Mouse (Mus musculus): Measurements from ENCODE around the gene Hpse.
A peak's percentile ranks its signal among the peaks of the same experiment; 100 is the strongest.

Gene Hpse

DNA sequence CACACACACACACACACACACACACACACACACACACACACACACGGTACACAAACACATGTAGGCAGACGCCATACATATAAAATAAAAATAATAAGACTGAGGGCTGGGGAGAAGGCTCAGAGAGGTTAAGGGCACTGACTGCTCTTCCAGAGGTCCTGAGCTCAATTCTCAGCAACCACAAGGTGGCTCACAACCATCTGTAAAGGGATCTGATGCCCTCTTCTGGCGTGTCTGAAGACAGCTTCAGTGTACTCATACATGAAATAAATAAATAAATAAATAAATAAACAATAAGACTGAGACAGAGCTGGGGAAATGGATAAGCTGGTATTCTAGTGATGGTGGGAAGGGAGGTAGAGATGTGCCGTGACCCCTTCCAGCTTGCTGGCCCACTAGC lies 33.9 kb downstream of the Hpse start:
- no peak for DNase-seq

DNA sequence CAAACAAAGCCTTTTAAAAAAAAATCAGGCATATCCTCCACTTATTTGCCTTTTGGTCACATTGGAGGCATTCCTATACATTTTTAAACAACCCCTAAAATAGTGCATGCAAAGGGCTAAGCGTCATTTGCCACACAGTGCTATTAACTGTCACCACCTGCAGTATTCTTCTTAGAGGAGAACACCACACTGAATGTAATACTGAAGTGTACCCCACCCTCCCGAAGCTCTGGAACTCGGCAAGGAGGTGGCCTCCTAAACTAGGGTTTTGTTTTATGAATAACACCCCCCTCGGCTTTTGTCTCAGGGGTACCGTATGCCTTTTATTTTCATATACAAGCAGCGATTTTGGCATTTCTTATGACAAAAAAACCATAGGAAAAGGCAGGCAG lies 39.0 kb downstream of the Hpse start:
- no peak for DNase-seq

DNA sequence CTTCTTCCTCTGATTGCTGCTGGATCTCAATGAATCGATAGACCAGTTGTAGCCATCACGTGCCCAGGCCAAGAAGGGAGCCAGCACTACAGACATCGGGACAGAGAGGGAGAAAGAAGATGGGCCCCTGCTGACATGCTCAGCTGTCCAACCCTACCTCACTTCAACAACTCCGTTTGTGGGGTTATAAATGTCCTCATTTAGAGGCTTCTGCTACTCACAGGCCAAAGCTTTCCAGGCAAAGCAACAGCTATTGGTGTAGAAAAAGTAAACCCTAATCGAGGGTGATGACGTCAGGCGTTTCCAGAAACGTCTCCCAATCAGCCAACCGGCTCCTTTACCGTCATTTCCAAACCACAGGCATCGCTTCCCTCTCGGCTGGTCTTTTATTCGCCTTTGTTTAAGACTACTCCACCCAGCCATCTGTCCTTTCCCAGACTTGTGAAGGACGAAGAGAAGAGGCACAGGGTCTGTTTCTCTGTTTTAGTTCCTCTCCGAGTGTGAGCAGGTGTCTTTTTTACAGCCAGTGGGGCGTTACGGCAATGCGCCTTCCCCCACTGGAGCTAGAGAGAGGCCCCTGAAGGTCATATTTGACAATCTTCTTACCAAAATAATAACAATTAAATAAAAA lies 39.5 kb downstream of the Hpse start:
- no peak for DNase-seq

DNA sequence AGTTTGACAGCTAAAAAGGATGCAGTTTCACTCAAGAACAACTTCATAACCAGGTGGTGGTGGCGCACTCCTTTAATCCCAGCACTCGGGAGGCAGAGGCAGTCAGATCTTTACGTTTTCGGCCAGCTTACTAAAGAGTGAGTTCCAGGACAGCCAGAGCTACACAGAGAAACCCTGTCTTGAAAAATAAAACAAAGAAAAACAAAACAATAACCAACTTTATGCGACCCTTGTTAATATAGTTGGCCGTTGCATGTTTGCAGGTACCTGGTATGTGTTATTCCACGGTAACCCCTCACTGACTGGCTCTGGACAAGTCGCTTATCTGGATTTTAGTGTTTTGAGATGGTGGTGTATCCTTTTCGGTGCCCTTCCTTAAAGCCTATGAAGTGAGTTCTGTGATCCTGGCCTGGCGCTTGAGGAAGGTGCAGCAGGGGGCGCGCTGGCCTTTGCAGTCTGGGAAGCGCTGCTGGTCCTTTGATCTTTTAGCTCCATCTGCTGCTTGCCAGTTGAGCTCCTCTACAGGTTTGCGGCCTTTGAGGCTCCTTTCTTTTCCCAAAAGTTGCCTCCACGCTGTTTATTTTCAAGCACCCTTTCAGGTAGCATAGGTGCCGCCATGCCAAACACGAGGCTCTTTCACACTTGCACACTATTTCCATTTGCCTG lies 44.7 kb downstream of the Hpse start, which contains the start of gene Coq2:
Coq2 (minus strand) TSS at position 430 of the 666 bp plus-strand sequence.
- peak; percentile 73 for DNase-seq

DNA sequence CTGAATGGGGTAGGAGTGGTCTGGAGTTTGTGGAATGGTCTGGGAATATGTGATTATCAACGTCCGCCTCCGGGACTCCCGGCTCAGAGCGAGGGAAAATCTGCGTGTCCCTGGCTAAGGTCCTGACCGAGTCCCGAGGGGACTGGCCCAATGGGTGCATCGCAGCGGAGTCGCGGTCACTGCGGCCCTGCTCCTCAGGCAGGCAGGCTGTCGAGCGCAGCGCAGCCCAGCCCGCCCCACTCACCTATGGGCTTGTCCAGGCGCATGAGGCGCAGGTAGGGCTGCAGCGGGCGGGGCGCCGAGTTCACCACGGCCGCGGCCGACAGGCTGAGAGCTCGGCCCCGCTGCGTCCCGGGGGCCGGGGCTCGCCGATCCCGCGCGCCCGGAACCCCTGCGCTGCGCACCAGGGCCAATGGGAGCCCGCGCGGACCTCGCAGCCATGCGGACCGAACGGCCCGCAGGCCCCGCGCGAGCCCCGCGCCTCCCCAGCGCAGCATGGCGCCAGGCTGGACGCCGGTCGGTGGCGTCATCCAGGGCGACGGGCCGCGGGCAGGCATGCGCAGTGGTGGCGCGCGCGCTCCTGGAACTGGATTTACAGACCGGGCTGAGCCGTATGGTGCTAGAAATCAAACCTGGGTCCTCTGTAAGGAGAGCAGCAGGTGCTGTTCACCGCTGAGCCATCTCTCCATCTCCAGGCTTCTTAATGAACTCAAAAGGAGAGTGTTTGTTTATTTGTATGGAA lies 45.6 kb downstream of the Hpse start:
- peak; percentile 87 for DNase-seq

DNA sequence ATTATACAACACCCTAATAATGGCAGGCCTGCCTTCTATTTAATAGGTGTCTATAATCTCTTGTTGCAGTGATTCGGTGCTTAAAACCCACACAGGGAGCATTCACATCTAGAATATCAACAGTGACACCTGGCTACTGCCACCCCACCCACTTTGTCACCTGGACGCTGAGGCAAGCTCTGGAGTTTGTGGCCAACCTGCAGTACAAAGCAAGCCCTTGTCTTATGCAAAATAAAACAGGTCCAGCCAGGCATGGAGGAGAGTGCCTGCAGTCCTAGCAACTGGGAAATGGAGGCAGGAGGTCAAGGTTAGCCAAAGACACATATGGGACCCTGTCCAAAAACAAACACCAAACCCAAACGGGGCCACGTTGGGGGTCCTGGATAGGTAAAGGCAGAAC lies 47.1 kb downstream of the Hpse start:
- DNase-seq, result no peak

DNA sequence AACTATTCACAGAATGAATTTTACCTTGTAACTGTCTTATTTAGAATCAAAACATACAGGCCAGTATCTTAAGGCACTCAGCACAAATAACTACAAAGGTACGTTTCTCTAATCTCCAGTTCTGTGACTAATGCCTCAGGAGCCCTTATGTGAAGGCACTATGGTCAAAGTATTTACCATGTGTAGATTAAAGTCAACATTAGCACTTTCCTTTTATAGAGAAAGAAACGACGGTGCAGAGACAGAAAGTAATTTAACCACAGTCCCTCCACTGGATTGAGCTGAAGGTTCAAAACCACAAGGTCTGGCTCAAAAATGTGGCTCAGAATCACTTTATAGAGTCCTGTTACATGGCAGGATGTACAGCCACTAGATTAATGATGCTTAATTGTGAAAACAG lies 47.6 kb downstream of the Hpse start:
- DNase-seq, result no peak

DNA sequence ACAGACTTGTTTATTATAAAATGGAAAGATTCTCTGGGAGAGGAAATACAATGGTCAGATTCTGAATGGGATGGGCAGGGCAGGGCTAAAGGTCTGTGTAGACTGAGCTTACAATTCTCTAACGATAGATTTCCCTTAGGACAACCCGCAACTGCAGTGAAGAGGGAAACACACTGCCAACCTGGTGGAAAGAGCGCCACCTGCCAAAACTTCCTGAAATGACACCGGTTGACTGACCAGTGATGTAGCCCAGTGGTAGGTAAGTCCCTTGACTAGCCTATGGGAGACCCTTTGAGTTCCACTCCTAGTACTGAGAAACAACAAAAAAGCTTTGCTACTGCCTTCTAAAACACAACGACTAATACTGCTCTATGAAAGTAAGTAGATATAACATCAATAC lies 48.1 kb downstream of the Hpse start:
- DNase-seq, result peak; percentile 31

DNA sequence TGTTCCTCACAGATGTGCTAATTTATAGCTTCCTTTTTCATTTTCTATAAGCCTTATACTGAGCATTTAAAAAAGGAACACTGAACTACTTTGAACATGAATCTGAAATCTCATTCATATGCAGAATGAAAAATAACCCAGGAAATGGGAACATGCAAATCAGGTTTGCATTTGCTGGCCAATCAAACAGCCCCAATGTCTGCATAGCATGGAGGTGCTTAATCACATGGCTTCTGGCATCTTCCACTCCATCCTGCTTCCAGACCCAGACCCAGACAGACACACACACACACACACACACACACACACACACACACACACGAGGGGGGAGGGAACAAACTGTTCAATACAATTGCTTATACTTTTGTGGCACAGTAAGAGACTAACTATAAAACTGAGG lies 52.6 kb downstream of the Hpse start:
- no peak for DNase-seq

DNA sequence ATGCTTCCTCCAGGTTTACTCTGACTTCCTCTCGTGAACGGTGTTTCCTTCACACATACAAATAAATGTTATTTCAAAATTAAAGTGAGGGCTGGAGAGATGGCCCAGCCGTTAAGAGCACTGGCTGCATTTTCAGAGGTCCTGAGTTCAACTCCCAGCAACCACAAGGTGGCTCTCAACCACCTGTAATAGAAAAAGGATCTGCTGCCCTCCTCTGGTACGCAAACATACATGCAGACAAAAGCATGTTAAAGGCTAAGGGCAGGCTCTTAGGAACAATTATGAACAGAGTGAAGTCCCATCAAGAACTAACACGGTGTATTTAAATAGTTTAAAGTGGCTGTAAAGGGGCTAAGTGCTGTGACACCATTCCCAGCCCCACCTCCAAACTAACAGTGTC lies 55.7 kb downstream of the Hpse start:
- DNase-seq, result no peak

DNA sequence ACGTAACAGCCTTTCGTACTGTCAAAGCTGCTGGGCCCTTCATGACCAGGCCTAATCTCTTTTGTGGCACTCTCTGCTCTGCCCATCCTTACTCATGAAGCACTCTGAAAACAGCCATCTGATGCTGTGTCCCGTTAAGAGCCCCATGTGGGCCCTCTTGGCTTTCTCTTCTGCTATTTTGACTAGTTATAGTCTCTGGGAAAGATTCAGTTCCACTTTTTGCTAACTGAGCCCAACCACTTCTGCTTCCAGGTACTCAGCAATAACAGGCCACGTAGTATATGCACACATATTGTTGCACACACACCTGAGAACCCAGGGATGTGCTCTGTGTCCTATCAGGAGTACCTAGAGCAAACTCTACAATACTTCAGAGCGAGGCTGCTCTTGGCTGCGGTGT lies 56.5 kb downstream of the Hpse start:
- no peak for DNase-seq

DNA sequence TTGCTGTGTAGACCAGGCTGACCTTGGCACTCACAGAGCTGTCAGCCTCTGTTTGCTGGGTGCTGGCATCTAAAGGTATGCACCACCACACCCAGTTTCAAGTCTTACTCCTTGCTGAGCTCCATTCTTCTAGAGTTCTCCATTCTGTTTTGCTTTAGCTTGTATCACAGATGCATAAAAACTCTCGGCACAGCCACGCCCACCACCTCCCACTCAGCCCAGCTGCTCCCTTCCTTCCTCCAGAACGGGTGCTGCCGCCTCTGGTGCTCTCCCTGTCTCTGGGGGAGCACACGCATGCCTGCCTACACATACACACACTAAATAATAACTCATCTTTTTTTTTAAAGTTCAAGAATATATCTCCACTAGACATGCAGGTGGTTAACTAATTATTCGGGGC lies 61.1 kb downstream of the Hpse start:
- no peak for DNase-seq

DNA sequence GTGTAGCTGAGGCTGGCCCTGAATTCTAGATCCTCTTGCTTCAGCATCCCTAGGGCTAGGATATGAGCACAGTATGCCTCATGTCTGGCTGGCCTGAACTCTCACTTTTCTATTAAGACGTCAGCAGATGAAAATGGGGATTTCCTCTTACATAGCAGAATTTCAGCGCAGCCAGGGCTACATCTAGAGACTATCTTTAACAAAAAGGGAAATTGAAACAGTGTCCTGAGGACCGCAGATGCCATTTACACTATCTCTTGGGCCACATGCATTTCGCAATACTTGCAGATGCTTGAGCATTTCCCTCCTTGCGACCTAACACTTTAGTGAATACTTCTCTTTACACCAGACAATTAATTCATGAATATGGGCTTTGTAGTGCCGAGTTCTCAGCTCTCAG lies 63.2 kb downstream of the Hpse start:
- no peak for DNase-seq

DNA sequence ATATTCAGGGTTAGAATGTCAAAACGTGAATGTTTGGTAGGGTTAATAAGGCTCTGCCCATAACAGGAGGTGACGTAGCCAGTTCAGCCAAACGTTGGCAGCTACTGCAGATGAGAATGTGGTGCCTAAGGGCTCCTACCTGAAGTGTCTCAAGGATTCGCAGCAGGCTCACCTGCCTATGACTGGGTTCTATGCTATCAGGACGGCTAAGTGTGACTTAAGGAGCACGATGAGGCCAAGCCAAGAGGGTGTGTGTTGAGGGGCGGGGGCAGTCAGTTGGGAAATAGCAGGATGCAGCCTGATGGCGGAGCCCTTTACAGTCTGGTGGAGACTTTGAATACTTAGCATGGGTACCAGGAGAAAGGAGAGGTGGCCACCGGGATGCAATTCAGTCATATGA lies 67.2 kb downstream of the Hpse start:
- DNase-seq, result no peak

DNA sequence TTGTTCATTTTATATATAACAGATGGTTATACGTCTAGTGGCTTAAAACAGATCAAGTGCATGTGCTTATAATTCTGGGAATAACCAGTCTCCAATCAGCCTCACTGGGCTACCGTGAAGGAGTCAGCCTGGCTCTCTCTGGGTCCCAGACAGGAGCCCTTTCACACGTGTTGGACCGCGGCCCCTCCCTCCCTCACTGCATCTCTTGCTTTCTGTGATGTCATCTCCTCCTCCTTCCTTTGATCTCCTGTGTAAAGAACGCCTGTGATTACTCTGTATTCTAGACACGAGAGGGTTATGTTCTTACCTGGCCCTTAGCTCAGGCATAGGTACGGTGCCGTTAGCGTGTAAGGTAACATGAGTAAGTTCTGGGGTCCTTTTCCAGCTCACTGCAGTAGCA lies 68.0 kb downstream of the Hpse start:
- no peak for DNase-seq

DNA sequence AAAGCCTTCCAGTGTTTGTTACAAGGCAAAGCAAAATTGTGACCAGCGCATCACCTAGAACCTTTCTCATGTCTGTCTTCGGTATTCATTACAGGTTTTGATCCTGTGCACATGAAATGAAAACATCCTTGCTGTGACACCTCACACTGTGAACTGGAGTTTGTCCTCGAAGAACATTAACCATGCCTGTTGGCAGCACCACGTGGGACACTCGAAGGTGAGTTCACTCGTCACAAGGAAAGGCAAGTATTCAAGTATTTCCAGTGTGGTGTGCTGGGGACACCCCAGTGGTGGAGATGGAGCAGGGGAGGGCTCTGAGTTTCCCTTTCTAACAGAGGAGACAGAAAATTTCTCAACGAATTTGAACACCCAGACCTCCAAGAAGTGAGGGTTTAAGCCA lies 68.5 kb downstream of the Hpse start:
- DNase-seq, result no peak

DNA sequence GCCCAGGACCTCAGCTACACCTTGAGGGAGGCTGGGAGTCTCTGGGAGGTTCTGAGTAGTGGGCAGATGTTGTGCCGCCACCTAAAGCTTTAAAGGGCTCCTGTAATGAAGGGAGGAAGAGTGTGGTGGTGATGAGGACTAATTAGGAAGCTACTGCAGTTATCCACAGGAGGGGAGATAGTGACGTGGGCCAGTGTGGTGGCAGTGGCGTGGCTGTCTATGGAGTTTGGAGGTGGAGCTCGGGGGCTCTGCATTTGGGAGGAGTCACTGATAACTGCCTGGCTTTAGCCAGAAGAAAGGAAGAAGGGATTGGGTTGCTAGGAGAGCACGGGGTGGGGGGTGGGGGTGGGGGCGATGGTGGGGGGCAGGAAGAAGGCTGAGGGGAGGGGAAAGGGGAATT lies 71.0 kb downstream of the Hpse start:
- no peak for DNase-seq

DNA sequence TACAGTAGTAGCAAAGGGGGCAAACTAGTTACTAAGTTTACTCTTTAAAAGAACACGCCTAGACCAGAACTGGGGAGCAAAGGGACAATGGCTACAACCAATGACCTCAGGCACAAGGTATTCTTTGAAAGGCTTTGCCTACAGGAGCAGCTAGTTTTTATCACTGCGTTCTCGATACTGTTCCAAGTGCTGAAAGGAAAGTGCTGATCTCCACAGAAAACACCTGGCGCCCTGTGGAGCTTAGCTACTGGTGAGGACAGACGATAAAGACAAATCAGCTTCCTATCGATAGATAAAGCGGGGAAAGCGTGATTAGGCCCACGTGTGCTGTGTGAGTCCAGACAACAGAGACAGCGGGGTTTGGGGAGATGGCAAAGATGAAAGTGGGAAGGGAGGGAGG lies 71.5 kb downstream of the Hpse start:
- DNase-seq, result no peak

DNA sequence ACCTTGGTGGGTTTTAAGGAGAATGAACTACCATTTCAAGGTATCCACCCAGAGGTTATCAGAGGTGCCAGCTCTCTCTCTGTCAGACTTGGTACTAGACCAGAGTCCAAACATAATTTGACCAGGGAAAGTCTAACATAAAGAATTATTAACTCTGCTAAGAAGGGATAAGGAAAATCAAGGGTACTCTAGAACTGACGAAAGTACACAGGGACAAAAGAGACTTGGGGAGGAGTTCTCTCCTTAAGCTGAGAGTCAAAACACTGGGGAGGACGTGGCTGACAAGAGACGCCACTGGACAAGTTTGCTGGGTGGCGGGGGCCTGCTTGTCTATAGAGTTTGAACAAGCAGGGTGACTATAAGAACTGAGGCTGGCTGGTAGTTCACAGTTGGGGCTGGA lies 73.0 kb downstream of the Hpse start:
- no peak for DNase-seq

DNA sequence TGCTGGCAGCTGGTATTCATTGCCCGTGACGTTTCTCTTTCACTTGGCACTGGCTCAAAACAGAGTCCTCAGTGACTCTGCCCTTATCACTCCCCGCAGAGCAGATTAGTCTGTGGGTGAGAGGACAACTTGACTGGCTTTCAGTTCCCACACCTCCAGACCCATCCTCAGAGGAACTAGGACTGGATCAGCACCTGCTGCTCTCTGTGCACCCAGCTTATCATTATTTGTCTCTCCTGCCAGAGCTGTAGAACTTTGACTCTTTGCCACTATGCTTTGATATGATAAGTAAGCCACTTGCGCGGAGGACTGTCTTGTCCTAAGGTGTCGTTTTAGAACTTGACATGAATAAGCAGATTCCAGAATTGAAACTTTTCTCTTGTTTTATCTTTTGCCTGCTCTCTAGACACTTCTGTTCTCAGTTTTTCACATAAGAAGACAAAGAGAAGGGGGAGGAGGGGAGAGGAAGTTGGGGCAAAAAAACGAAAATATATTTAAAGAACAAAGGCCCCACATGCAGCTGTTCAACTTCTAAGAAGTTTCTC lies 75.5 kb downstream of the Hpse start:
- no peak for DNase-seq

DNA sequence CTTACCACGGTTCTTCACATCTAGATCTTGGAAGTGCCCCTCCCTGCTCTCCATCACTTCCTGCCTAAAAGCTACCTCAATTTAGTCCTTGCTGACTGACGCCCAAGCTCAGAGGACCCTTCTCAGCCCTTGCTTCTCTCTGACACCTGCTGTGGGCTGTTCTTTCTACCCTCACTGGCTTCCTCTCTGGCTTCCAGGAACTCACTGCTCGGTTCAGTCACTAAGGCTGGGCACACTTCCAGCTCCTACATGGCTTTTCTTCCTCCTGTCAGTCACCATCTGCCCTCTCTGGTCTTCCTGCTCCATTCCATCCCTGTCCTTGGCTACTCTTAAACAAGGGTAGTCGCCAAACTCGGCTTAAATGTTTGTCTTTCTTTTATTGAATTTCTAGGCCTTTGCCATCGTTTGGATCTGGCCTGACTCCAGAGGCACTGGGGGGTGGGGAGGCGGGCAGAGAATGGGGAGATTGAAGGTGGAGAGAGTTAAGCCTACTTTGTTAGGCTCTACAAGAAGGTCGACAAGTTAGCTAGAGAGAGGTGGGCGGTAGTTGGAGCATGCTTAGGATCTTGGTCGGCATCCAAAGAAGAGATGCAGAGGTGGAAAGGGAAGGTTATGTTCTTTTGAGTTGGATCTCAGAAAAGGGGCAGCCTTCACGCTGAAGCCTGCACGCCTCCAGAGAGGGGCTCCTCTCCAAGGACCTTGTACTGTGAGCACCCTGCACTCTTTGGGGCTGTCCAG lies 76.1 kb downstream of the Hpse start:
- peak; percentile 3 for DNase-seq

DNA sequence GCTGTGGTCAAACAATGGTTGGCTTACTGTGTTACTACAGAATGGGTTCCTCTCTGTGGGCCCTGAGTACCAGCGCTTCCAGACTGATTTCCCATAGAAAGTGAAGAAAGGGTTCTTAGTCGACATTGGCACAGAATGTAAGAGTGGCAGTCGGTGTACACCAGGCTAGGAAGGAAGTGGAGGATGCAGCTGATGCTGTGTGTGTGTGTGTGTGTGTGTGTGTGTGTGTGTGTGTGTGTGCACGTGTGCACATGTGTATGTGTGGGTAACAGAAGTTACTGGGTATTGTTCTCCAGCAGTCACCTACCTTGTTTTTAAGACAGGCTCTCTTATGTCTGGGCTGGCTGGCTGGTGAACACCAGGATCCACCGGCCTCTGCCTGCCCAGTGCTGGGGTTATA lies 77.2 kb downstream of the Hpse start:
- no peak for DNase-seq

DNA sequence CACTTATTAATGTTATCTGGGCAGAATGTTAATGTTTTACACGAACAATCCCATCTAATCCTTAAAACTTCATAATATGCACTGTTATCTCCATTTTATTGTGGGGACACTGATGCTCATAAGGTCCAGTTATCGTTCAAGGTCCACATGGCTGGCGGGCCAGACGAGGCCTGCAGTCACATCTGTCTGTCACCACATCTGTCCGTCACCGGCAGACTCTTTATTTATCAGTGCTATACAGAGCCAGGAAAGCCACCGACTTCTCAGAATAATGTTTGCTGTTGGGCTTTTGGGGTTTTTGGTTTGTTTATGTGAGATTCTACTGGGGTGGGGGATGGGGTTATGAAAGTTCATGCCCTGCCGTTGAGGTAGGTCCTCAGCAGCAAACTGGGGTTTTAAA lies 81.0 kb downstream of the Hpse start:
- no peak for DNase-seq
